Mouse (Mus musculus) CH12.LX (cell line): ENCODE measurements around the gene Pan3.
"Not testable (repeated sequence)": the region's sequence is repeated elsewhere in the genome, so short reads cannot be mapped to it uniquely, and the experiment has no call there.

ENCODE experiments used
- CTCF ChIP-seq, 2 experiments: IDR thresholded peaks in 1 of 2; conservative IDR thresholded peaks in 1 of 2; 2 replicates each; pipeline ENCODE4 v1.5.1; 2011 to 2012; ENCODE audit warnings: low read depth in 2 of 2, low read length in 2 of 2, improper control_type of control experiment in 1 of 2, inconsistent platforms in 1 of 2, mild to moderate bottlenecking in 1 of 2, moderate library complexity in 1 of 2
- E2F4 ChIP-seq: IDR thresholded peaks from 2 replicates; pipeline ENCODE4 v1.6.1; 2011; ENCODE audit warnings: low read depth, low read length, improper control_type of control experiment; ENCODE audit not compliant: insufficient replicate concordance
- GABPA ChIP-seq: IDR thresholded peaks from 2 replicates; pipeline ENCODE4 v1.6.1; 2012; ENCODE audit warnings: low read depth, low read length, improper control_type of control experiment, inconsistent platforms; ENCODE audit not compliant: insufficient replicate concordance
- IRF4 ChIP-seq: IDR thresholded peaks from 2 replicates; pipeline ENCODE4 v1.6.1; 2014; ENCODE audit warnings: low read depth, mild to moderate bottlenecking, inconsistent platforms, low read length, improper control_type of control experiment
- POLR2A ChIP-seq: IDR thresholded peaks from 2 replicates; pipeline ENCODE4 v1.6.1; 2011; ENCODE audit warnings: low read depth, mild to moderate bottlenecking, improper control_type of control experiment, low read length
- SIN3A ChIP-seq: IDR thresholded peaks from 2 replicates; pipeline ENCODE4 v1.6.1; 2012; ENCODE audit warnings: low read length, improper control_type of control experiment, inconsistent platforms
- USF2 ChIP-seq: conservative IDR thresholded peaks from 2 replicates; pipeline ENCODE4 v1.6.1; 2011; ENCODE audit warnings: low read depth, low read length, improper control_type of control experiment
- ZMIZ1 ChIP-seq: IDR thresholded peaks from 2 replicates; pipeline ENCODE4 v1.6.1; 2012; ENCODE audit warnings: low read depth, mild to moderate bottlenecking, inconsistent platforms, low read length, improper control_type of control experiment

GRCm38 (mm10) chr5:147557641-147558040 lies 127.7 kb downstream of the Pan3 start:
- not testable (repeated sequence) for TF ChIP-seq CTCF (conservative IDR thresholded peaks at IDR 0.05 in 1 of 2, IDR thresholded peaks at IDR 0.05 in 1 of 2; ENCODE audit: low read depth in 2 of 2, low read length in 2 of 2); E2F4; IRF4; USF2; GABPA; POLR2A; ZMIZ1; SIN3A
